Mouse (Mus musculus) small intestine, adult 2 months (tissue): ENCODE measurements around the gene Atf6b. TPM values are rescaled to one million over a fixed set of nuclear protein-coding genes. Genes with fewer than 3 reads are reported as not detected.
A peak's percentile ranks its signal among the peaks of the same experiment; 100 is the strongest.

ENCODE experiments used
- H3K27ac ChIP-seq: fragments of 200-500 bp; 2 replicates; pipeline ENCODE4 v1.5.1; 2012; ENCODE audit warnings: low read depth, low read length, control low read depth, inconsistent platforms; ENCODE audit not compliant: insufficient read depth
- H3K27me3 ChIP-seq: fragments of 200-500 bp; 2 replicates; pipeline ENCODE4 v1.6.1; 2012; ENCODE audit warnings: mild to moderate bottlenecking, moderate library complexity, low read length, inconsistent platforms; ENCODE audit not compliant: control insufficient read depth, insufficient read depth
- H3K36me3 ChIP-seq: fragments of 200-500 bp; 2 replicates; pipeline ENCODE4 v1.6.1; 2012; ENCODE audit warnings: mild to moderate bottlenecking, low read length, control low read depth, inconsistent platforms; ENCODE audit not compliant: control insufficient read depth, insufficient read depth
- H3K4me1 ChIP-seq: fragments of 200-500 bp; 2 replicates; pipeline ENCODE4 v1.6.1; 2012; ENCODE audit warnings: low read length, inconsistent platforms, mixed read lengths; ENCODE audit not compliant: control insufficient read depth, insufficient read depth, insufficient read length
- H3K4me3 ChIP-seq: fragments of 200-500 bp; 2 replicates; pipeline ENCODE4 v1.5.1; 2012; ENCODE audit warnings: low read depth, mild to moderate bottlenecking, control low read depth, inconsistent platforms, low read length, moderate library complexity
- CTCF ChIP-seq: fragments of 200-500 bp; IDR thresholded peaks from 2 replicates; pipeline ENCODE4 v1.5.1; 2012; ENCODE audit warnings: low read depth, mild to moderate bottlenecking, control low read depth, inconsistent platforms, low read length, moderate library complexity, mixed read lengths; ENCODE audit not compliant: insufficient replicate concordance, insufficient read length; ENCODE audit errors: extremely low read depth
- POLR2A ChIP-seq: fragments of 200-500 bp; IDR thresholded peaks from 2 replicates; pipeline ENCODE4 v1.6.1; 2012; ENCODE audit warnings: low read depth, mild to moderate bottlenecking, control low read depth, inconsistent platforms, low read length, moderate library complexity
- WGBS: fragments of 180-500 bp; shearing (Covaris S2); methylation state at CpG from one replicate; pipeline ENCODE4 v1.1.7; 2018; 5-methylcytosine and 5-hydroxymethylcytosine counted together
- polyA plus RNA-seq: library from polyadenylated mRNA; depleted of rRNA; stranded (reverse); fragments of >200 nt; gene quantifications from 2 replicates; pipeline ENCODE4 v1.2.3, GENCODE M21; 2012

Gene Atf6b
- polyA plus RNA-seq, 1 experiment, result 48.0 TPM

DNA sequence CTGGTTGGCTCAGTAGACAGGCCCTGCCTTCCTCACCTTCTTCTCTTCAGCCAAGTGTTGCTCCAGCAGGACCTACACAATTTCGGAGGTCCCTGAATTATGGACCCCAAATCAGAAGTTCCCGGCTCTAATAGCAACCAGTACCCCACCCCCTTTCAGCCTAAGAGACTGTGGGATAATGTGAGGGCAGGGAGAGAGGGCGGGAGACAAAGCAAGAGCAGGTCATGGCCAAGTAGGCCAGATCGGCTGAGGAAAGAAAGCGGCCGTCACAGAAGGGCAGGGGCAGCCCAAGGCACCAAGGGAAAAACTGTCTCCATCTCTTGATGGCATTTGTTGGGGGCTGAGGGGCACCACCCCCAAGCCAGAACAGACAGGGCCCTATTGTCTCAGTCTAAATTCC is 31.1 kb upstream of the Atf6b start, which contains the start of gene Egfl8:
Gene Egfl8, minus strand, starts transcription at position 101 of the 400 bp plus-strand sequence.
- WGBS, result 83% methylated on average over 6 of the region's 6 CpGs
- no peaks in the 10 kb centered on the region for H3K27me3 ChIP-seq
- peaks cover 34% of the 10 kb centered on the region for H3K36me3 ChIP-seq
- TF ChIP-seq POLR2A (no peak), CTCF (no peak)
- no peak within 1 kb of the TSS for H3K4me3 ChIP-seq
- peaks cover 2% of the 10 kb centered on the region; the same call in 1 of the 2 replicates for H3K4me1 ChIP-seq
- no peak within 1 kb of the TSS for H3K27ac ChIP-seq

GRCm38 (mm10) chr17:34618999-34619398 is 27.9 kb upstream of the Atf6b start:
- no peak overlapping the region for H3K27ac ChIP-seq
- WGBS, result 6% methylated on average over 6 of the region's 6 CpGs
- no peak overlapping the region for H3K4me3 ChIP-seq
- peaks cover 21% of the 10 kb centered on the region for H3K36me3 ChIP-seq
- H3K4me1 ChIP-seq, result peaks cover 2% of the 10 kb centered on the region; the same call in 1 of the 2 replicates
- H3K27me3 ChIP-seq, result no peaks in the 10 kb centered on the region
- no peak for TF ChIP-seq POLR2A
- peak; percentile 48; the same call in 1 of the 2 replicates for TF ChIP-seq CTCF

GRCm38 (mm10) chr17:34621006-34621405 is 25.9 kb upstream of the Atf6b start:
- Histone ChIP-seq H3K4me1 (peaks cover 2% of the 10 kb centered on the region; the same call in 1 of the 2 replicates), H3K27ac (0 out of 2 replicates have a peak overlapping the region, but pooled peaks have one; percentile 43), H3K27me3 (no peaks in the 10 kb centered on the region), H3K4me3 (no peak overlapping the region), H3K36me3 (peaks cover 20% of the 10 kb centered on the region)
- WGBS, result 26% methylated on average over 8 of the region's 8 CpGs
- TF ChIP-seq CTCF, result no peak
- TF ChIP-seq POLR2A, result no peak

DNA sequence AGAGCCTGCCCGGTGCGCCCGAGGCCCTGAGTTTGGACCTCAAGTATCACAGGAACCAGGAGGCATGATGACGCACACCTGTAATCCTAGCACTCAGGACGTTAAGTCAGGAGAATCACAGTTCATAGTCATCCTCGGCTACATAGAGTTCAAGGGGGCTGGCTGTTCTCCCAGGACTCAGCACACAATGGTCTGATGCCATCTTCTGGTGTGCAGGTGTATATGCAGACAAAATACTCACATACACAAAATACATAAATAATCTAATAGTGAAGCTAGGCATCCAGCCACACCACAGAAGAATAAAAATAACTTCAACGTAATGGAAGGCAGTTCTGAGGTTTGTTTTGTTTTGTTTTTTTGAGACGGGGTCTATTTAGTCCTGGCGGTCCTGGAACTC is 23.8 kb upstream of the Atf6b start:
- WGBS, result 83% methylated on average over 9 of the region's 9 CpGs
- no peak overlapping the region for H3K4me3 ChIP-seq
- H3K27me3 ChIP-seq, result no peaks in the 10 kb centered on the region
- TF ChIP-seq CTCF, result no peak
- TF ChIP-seq POLR2A, result no peak
- H3K4me1 ChIP-seq, result peaks cover 4% of the 10 kb centered on the region
- no peak overlapping the region for H3K27ac ChIP-seq
- H3K36me3 ChIP-seq, result peaks cover 12% of the 10 kb centered on the region

DNA sequence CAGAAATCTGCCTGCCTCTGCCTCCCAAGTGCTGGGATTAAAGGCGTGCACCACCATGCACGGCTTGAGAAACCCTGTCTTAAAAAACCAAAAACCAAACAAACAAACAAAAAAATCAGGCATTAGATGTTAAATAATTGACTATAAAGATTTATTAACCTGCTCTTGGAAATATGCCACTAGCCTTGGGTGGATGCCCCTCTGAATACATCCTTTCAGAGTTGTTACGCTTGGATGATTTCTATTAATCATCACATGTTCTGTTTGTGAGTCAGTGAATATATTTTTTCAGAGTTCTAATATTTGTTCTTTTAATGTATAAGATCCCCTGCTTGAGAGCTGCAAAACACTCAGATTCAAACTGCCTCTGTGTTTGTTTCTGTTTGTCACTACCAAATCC is 22.0 kb upstream of the Atf6b start:
- 89% methylated on average over 3 of the region's 3 CpGs for WGBS
- no peak overlapping the region for H3K27ac ChIP-seq
- H3K27me3 ChIP-seq, result no peaks in the 10 kb centered on the region
- TF ChIP-seq CTCF (no peak), POLR2A (no peak)
- H3K4me3 ChIP-seq, result no peak overlapping the region
- H3K36me3 ChIP-seq, result peaks cover 12% of the 10 kb centered on the region
- peaks cover 2% of the 10 kb centered on the region for H3K4me1 ChIP-seq

- WGBS, result 53% methylated on average over 16 of the region's 16 CpGs
- Histone ChIP-seq H3K4me1 (peaks cover 6% of the 10 kb centered on the region), H3K36me3 (peaks cover 12% of the 10 kb centered on the region), H3K27ac (no peak overlapping the region), H3K27me3 (peaks cover 11% of the 10 kb centered on the region), H3K4me3 (peak overlapping the region; percentile 74)
- no peak for TF ChIP-seq POLR2A
- no peak for TF ChIP-seq CTCF
Measured at GRCm38 (mm10) chr17:34626062-34626772, 20.7 kb upstream of the Atf6b start.

- peaks cover 14% of the 10 kb centered on the region for H3K27me3 ChIP-seq
- H3K4me1 ChIP-seq, result peaks cover 10% of the 10 kb centered on the region
- H3K36me3 ChIP-seq, result peaks cover 10% of the 10 kb centered on the region
- H3K4me3 ChIP-seq, result peak overlapping the region; percentile 74
- H3K27ac ChIP-seq, result peak overlapping the region; percentile 55
- TF ChIP-seq CTCF (peak; percentile 19; the same call in 1 of the 2 replicates), POLR2A (no peak)
- 2% methylated on average over 18 of the region's 18 CpGs for WGBS
Measured at GRCm38 (mm10) chr17:34626773-34627092, 20.2 kb upstream of the Atf6b start.
